Mouse (Mus musculus) macrophage (primary cell): ENCODE data around the gene Pou3f1. TPM values are rescaled to one million over a fixed set of nuclear protein-coding genes. Genes with fewer than 3 reads are reported as not detected.

ENCODE experiments used
- H3K27ac ChIP-seq: fragments of 350-480 bp; formaldehyde crosslinking; 2 replicates; pipeline ENCODE4 v1.9.0; 2021
- H3K36me3 ChIP-seq: fragments of 350-480 bp; formaldehyde crosslinking; 2 replicates; pipeline ENCODE4 v1.9.0; 2021; ENCODE audit errors: inconsistent target
- H3K4me3 ChIP-seq: fragments of 350-480 bp; formaldehyde crosslinking; 2 replicates; pipeline ENCODE4 v1.9.0; 2021; ENCODE audit errors: inconsistent target
- H3K79me2 ChIP-seq: fragments of 350-480 bp; formaldehyde crosslinking; 2 replicates; pipeline ENCODE4 v1.9.0; 2021; ENCODE audit errors: inconsistent target
- WGBS: methylation state at CpG from one replicate; pipeline ENCODE4 v1.1.7; 2026; ENCODE audit warnings: inconsistent platforms; ENCODE audit not compliant: missing documents; 5-methylcytosine and 5-hydroxymethylcytosine counted together
- polyA plus RNA-seq: library from polyadenylated mRNA; stranded (reverse); fragments of 250-400 nt; gene quantifications from 3 replicates; pipeline ENCODE4 v1.2.4, GENCODE M21; 2018; ENCODE audit warnings: inconsistent platforms

Gene Pou3f1
- polyA plus RNA-seq, 1 experiment from 2014 or later, result 0.49 TPM

- no peaks in the 10 kb centered on the region for H3K79me2 ChIP-seq
- H3K4me3 ChIP-seq, result no peak overlapping the region
- no peaks in the 10 kb centered on the region for H3K36me3 ChIP-seq
- WGBS, result 76% methylated on average over 10 of the region's 10 CpGs
- no peak overlapping the region for H3K27ac ChIP-seq
These were observed 23.8 kb upstream of the Pou3f1 start for GRCm38 (mm10) chr4:124632856-124633255.

DNA sequence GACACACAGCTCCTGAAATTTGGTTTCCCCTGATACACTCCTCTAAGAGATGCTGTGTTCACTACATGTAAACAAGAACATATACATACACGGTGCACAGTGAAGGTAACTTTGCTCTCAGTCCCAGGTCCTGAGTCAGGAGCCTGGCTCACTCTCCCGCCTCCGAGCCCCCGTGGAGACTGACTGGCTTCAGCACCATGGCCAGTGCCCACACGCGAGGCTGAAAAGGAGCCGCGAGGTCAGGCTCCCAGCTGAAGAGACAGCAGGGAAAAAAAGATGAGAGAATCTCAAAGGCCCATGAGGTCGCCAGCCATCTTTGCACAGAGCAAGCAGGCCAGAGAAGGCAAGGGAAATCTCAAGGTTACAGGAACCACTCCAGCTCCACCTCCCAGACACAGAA is 23.3 kb upstream of the Pou3f1 start:
- no peak overlapping the region for H3K27ac ChIP-seq
- H3K36me3 ChIP-seq, result no peaks in the 10 kb centered on the region
- WGBS, result 8% methylated on average over 9 of the region's 9 CpGs
- H3K4me3 ChIP-seq, result no peak overlapping the region
- H3K79me2 ChIP-seq, result no peaks in the 10 kb centered on the region

DNA sequence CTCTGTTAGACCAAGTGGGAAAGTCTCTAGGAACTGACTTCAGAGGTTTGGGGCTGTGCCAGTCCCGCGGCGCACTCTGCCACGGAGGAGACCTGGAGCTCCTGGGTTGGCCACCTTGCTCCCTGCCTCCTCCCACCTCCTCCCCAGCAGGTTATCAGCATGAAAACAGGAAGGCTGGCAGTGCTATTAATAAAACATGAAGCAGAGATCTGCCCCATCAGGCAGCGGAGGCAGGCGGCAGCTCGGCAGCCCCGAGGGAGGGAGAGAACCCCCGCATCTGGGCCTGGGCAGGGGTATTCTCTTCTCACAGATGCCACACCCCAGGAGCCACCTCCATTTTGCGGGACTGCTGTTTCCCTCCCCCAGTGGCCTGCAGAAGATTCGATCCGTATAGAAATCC is 16.9 kb upstream of the Pou3f1 start:
- Histone ChIP-seq H3K79me2 (no peaks in the 10 kb centered on the region), H3K36me3 (no peaks in the 10 kb centered on the region), H3K27ac (no peak overlapping the region), H3K4me3 (no peak overlapping the region)
- WGBS, result 5% methylated on average over 8 of the region's 12 CpGs

GRCm38 (mm10) chr4:124643859-124644258 is 12.7 kb upstream of the Pou3f1 start:
- no peak overlapping the region for H3K27ac ChIP-seq
- no peak overlapping the region for H3K4me3 ChIP-seq
- 95% methylated on average over 9 of the region's 9 CpGs for WGBS
- no peaks in the 10 kb centered on the region for H3K36me3 ChIP-seq
- no peaks in the 10 kb centered on the region for H3K79me2 ChIP-seq

- Histone ChIP-seq H3K27ac (no peak overlapping the region), H3K36me3 (no peaks in the 10 kb centered on the region), H3K4me3 (no peak overlapping the region), H3K79me2 (no peaks in the 10 kb centered on the region)
- WGBS, result 4% methylated on average over 3 of the region's 3 CpGs
These were observed 11.6 kb upstream of the Pou3f1 start for GRCm38 (mm10) chr4:124644974-124645433.

DNA sequence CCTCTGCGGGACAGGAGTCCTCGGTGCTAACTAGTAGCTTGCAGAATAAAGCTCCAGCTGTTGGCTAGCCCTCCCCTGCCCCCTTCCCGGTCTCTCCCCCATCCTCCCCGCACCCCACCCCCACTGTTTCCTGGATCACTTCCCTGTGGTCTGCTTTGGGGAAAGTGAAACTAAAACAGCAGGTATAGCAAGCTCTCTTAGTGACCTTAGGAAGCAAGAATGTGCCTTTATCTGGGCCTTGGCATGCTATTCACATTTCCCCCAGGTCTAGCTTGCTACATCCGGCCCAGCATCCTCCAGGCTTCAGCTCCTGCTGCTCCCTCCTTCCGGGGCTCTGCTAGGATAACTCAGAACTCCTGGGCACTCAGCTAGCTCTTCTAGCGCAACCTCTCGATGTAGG is 10.0 kb upstream of the Pou3f1 start:
- Histone ChIP-seq H3K79me2 (no peaks in the 10 kb centered on the region), H3K4me3 (no peak overlapping the region; the same call in 1 of the 2 replicates), H3K36me3 (no peaks in the 10 kb centered on the region), H3K27ac (0 out of 2 replicates have a peak overlapping the region, but pooled peaks have one; percentile 21)
- 20% methylated on average over 6 of the region's 8 CpGs for WGBS

- 88% methylated on average over 5 of the region's 5 CpGs for WGBS
- no peaks in the 10 kb centered on the region for H3K79me2 ChIP-seq
- no peaks in the 10 kb centered on the region for H3K36me3 ChIP-seq
- H3K27ac ChIP-seq, result no peak overlapping the region
- no peak overlapping the region for H3K4me3 ChIP-seq
These were observed 8.7 kb upstream of the Pou3f1 start for GRCm38 (mm10) chr4:124647909-124648308.

GRCm38 (mm10) chr4:124652886-124653285 is 3.7 kb upstream of the Pou3f1 start:
- Histone ChIP-seq H3K79me2 (no peaks in the 10 kb centered on the region), H3K4me3 (no peak overlapping the region), H3K27ac (peak overlapping the region; percentile 43), H3K36me3 (no peaks in the 10 kb centered on the region)
- WGBS, result 33% methylated on average over 8 of the region's 9 CpGs

- Histone ChIP-seq H3K27ac (no peak overlapping the region), H3K79me2 (no peaks in the 10 kb centered on the region), H3K36me3 (no peaks in the 10 kb centered on the region), H3K4me3 (no peak overlapping the region; the same call in 1 of the 2 replicates)
- under 1% methylated on average over 77 of the region's 92 CpGs for WGBS
These were observed 445 bp downstream of the Pou3f1 start for GRCm38 (mm10) chr4:124656854-124657650.

- 4% methylated on average over 39 of the region's 61 CpGs for WGBS
- H3K27ac ChIP-seq, result no peak overlapping the region
- no peak overlapping the region for H3K4me3 ChIP-seq
- no peaks in the 10 kb centered on the region for H3K36me3 ChIP-seq
- no peaks in the 10 kb centered on the region for H3K79me2 ChIP-seq
These were observed 1.2 kb downstream of the Pou3f1 start for GRCm38 (mm10) chr4:124657781-124658180.

DNA sequence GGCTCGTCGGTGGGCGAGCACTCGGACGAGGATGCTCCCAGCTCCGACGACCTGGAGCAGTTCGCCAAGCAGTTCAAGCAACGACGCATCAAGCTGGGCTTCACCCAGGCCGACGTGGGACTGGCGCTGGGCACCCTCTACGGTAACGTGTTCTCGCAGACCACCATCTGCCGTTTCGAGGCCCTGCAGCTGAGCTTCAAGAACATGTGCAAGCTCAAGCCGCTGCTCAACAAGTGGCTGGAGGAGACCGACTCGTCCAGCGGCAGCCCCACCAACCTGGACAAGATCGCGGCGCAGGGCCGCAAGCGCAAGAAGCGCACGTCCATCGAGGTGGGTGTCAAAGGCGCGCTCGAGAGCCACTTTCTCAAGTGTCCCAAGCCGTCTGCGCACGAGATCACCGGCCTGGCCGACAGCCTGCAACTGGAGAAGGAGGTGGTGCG is 1.8 kb downstream of the Pou3f1 start:
- Histone ChIP-seq H3K36me3 (no peaks in the 10 kb centered on the region), H3K79me2 (no peaks in the 10 kb centered on the region), H3K4me3 (no peak overlapping the region), H3K27ac (no peak overlapping the region)
- WGBS, result 4% methylated on average over 38 of the region's 39 CpGs

DNA sequence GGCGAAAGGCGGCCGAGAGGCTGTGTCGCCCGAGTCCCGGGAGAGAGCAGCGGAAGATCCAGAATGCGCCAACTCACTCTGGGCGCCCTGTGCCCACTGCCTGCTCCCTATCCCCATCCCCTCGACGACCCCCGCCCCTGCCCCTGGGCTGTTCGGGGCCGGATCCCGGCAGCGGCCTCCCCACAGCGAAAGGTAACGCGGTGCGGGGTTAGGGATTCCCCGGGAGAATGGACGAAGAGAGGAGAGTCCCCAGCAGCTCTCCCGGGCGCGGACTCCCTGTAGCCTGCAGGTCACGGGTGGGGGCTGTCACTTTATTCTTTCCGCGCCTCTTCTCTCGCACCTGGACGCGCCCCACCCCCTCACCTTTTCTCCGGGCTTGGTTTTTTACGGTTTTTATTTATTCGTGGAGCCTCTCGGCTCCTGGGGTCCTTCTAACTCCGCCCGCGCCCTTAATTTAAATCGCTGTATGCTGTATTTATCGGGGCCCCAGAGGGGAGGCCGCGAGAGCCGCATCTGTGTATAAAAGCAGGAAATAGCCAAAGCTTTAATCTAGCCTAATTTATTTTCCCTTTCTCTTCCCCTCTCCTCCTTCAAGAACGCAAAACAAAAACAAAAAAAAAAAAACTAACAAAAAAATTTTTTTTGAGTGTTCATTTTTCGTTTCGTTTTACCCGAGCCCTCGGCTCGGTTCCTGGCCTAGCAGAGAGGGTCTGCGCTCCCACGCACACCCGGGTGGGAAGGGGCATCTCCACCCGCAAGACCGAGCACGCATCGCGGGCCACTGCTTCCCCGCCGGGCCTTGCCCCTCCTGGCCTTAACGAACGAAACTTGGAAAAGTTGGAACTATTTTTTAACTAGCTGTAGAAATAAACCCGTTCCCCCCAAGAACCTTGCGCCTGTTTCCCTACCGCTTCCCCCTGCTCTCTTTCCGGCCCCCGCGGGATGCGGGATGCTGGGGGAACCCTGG is 2.9 kb downstream of the Pou3f1 start:
- Histone ChIP-seq H3K79me2 (no peaks in the 10 kb centered on the region), H3K4me3 (no peak overlapping the region; the same call in 1 of the 2 replicates), H3K36me3 (no peaks in the 10 kb centered on the region), H3K27ac (no peak overlapping the region)
- WGBS, result 6% methylated on average over 67 of the region's 68 CpGs

- no peak overlapping the region for H3K4me3 ChIP-seq
- H3K36me3 ChIP-seq, result no peaks in the 10 kb centered on the region
- WGBS, result 64% methylated on average over 3 of the region's 3 CpGs
- H3K79me2 ChIP-seq, result no peaks in the 10 kb centered on the region
- no peak overlapping the region for H3K27ac ChIP-seq
These were observed 4.0 kb downstream of the Pou3f1 start for GRCm38 (mm10) chr4:124660603-124661002.

DNA sequence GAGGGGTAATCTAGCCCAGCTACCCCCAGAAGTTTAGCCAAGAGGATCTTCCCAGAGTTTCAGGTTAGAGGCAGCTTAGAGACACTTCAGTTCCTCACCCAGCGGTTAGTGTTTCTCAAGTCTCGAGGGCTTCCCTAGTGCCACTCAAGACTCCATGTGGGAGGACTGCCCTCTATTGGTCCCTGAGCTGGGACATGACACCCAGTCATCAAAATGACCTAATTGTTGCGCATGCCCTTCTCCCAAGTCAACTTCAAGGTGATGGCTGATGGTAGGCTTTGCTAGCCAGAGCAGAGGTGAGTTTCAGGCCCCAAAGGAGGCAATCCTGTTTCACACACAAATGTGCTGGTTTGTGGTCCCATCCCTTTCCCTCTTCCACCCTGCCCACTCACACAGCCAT is 6.4 kb downstream of the Pou3f1 start:
- Histone ChIP-seq H3K79me2 (no peaks in the 10 kb centered on the region), H3K27ac (no peak overlapping the region), H3K4me3 (no peak overlapping the region), H3K36me3 (no peaks in the 10 kb centered on the region)
- 26% methylated on average over 3 of the region's 3 CpGs for WGBS

GRCm38 (mm10) chr4:124664185-124664584 is 7.6 kb downstream of the Pou3f1 start:
- WGBS, result 77% methylated on average over 8 of the region's 9 CpGs
- no peaks in the 10 kb centered on the region for H3K36me3 ChIP-seq

More at GRCm38 (mm10) chr4:124664185-124664584, 7.6 kb downstream of the Pou3f1 start:
- H3K27ac ChIP-seq, result no peak overlapping the region
- H3K79me2 ChIP-seq, result no peaks in the 10 kb centered on the region
- H3K4me3 ChIP-seq, result no peak overlapping the region
